In genomic region chr1:154723537-154724286, GRCm38 (mm10) we compare ENCODE assay signal across 7 mouse cellular contexts.
DNase-seq lines count a peak whose midpoint lies in the region; ATAC-seq lines count a peak whose summit lies in the region.

No protein-coding gene starts in this region.

- WGBS in midbrain, embryonic 11.5 days = 1% methylated on average over 19 of the region's 19 CpGs
- 10% methylated on average over 19 of the region's 19 CpGs for WGBS in liver, embryonic 12.5 days (ENCODE audit: insufficient replicate concordance)

- peak overlapping the region; percentile 54 for H3K4me2 ChIP-seq in midbrain, embryonic 11.5 days
- H3K4me2 ChIP-seq in liver, embryonic 12.5 days = no peak overlapping the region

- peak overlapping the region; percentile 19 for H3K4me3 ChIP-seq in midbrain, embryonic 11.5 days (ENCODE audit: low read depth, low read length)
- no peak overlapping the region for H3K4me3 ChIP-seq in liver, embryonic 12.5 days

- peaks cover 27% of the 10 kb centered on the region for H3K27me3 ChIP-seq in midbrain, embryonic 11.5 days (ENCODE audit: control insufficient read depth, insufficient read depth, low read length)
- peaks cover 64% of the 10 kb centered on the region for H3K27me3 ChIP-seq in liver, embryonic 12.5 days (replicated peaks)

- ATAC-seq in granulocyte monocyte progenitor cell, adult 5-6 weeks (replicated peaks; ENCODE audit: poor library complexity, severe bottlenecking) = peak; percentile 46; the same call in 1 of the 2 replicates
- peak; percentile 70 for ATAC-seq in midbrain, embryonic 11.5 days (ENCODE audit: low FRiP score)
- no peak for ATAC-seq in liver, embryonic 12.5 days

- H3K27ac ChIP-seq in midbrain, embryonic 11.5 days (ENCODE audit: low read depth, low read length) = no peak overlapping the region
- no peak overlapping the region for H3K27ac ChIP-seq in liver, embryonic 12.5 days

- H3K4me1 ChIP-seq in midbrain, embryonic 11.5 days (ENCODE audit: control insufficient read depth, insufficient read depth, low read length) = peaks cover 25% of the 10 kb centered on the region
- peaks cover 7% of the 10 kb centered on the region; the same call in 1 of the 2 replicates for H3K4me1 ChIP-seq in liver, embryonic 12.5 days

- DNase-seq in right cerebral cortex, adult 18-20 months = peak; percentile 62
- DNase-seq in right cerebral cortex, postnatal 14 days = no peak
- DNase-seq in midbrain, embryonic 11.5 days (ENCODE audit: low spot score, missing footprints) = peak; percentile 96
- peak; percentile 11 for DNase-seq in yolk sac, embryonic 10.5 days (ENCODE audit: low spot score)
- DNase-seq in layer of hippocampus, adult 8-10 months (ENCODE audit: low spot score in 2 of 2) = no peak

- H3K9me3 ChIP-seq in midbrain, embryonic 11.5 days (ENCODE audit: control insufficient read depth, low read length) = no peaks in the 10 kb centered on the region
- H3K9me3 ChIP-seq in liver, embryonic 12.5 days (replicated peaks) = no peaks in the 10 kb centered on the region

- peak overlapping the region; percentile 48 for H3K9ac ChIP-seq in midbrain, embryonic 11.5 days (ENCODE audit: low read length)
- no peak overlapping the region for H3K9ac ChIP-seq in liver, embryonic 12.5 days

- H3K36me3 ChIP-seq in midbrain, embryonic 11.5 days (ENCODE audit: control insufficient read depth, insufficient read depth, low read length) = no peaks in the 10 kb centered on the region
- no peaks in the 10 kb centered on the region for H3K36me3 ChIP-seq in liver, embryonic 12.5 days

Comparison
In these comparisons a context has a peak if more than half of its experiments do, and no peak if none do; other contexts are left out.
1. DNase-seq: peak in right cerebral cortex, adult 18-20 months (single experiment), midbrain, embryonic 11.5 days (single experiment) and yolk sac, embryonic 10.5 days (single experiment); none in right cerebral cortex, postnatal 14 days (single experiment) and layer of hippocampus, adult 8-10 months (0 of 2).